Mouse (Mus musculus): ENCODE results near the gene Ap4e1. TPM values are rescaled to one million over a fixed set of nuclear protein-coding genes. Genes with fewer than 3 reads are reported as not detected.

Gene Ap4e1
- 2.9 and 3.4 TPM in 2 replicates for polyA plus RNA-seq (2012)

GRCm38 (mm10) chr2:127008469-127008998 lies at the start of gene Ap4e1:
Gene Ap4e1, plus strand, starts transcription at chr2:127008717.

DNA sequence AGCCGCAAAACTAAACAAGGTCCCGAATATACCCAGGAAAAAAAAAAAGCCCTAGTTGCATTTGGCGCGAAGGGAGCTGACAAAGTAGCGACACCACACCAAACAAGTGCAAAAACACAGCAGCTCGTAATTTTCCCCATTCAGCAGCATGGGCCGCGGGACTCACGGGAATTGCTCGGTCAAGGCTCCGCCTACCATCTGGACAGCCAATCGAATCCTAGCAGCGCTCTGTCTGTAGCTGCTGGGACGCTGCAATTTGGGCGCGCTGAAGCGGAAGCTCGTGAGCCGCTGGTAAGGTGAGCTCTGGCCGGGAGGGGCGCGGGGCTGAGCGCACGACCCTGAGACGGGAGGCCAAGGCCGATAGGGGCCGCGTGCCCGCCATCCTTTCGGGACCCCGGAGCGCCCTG lies 61.9 kb downstream of the Ap4e1 start, which contains the start of gene Blvra:
Gene Blvra, plus strand, starts transcription at position 231 of the 407 bp plus-strand sequence.

Other genes with a start within 250 kb of the Ap4e1 start
- gene Usp50, start 225.2 kb upstream of the Ap4e1 start, polyA plus RNA-seq (2012), result 0.04 and 0.06 TPM in 2 replicates
- 8.8 and 10.8 TPM in 2 replicates for gene Trpm7, start 132.5 kb upstream of the Ap4e1 start, polyA plus RNA-seq (2012)
- 4.4 and 4.8 TPM in 2 replicates for gene Sppl2a, start 75.5 kb upstream of the Ap4e1 start, polyA plus RNA-seq (2012)
- 3.8 and 4.6 TPM in 2 replicates for gene Blvra, start 61.9 kb downstream of the Ap4e1 start, polyA plus RNA-seq (2012)
- 7.2 and 8.2 TPM in 2 replicates for gene Ncaph, start 125.2 kb downstream of the Ap4e1 start, polyA plus RNA-seq (2012)
- 4.7 and 7.2 TPM in 2 replicates for gene Itpripl1, start 134.7 kb downstream of the Ap4e1 start, polyA plus RNA-seq (2012)
- 0.28 and 0.38 TPM in 2 replicates for gene 1810024B03Rik, start 199.6 kb downstream of the Ap4e1 start, polyA plus RNA-seq (2012)
- gene Snrnp200, start 199.7 kb downstream of the Ap4e1 start, polyA plus RNA-seq (2012), result 11.1 and 17.5 TPM in 2 replicates
- gene Ciao1, start 239.1 kb downstream of the Ap4e1 start, polyA plus RNA-seq (2012), result 6.8 and 8.0 TPM in 2 replicates
- gene Tmem127, start 239.2 kb downstream of the Ap4e1 start, polyA plus RNA-seq (2012), result 17.3 and 18.4 TPM in 2 replicates

All from megakaryocyte-erythroid progenitor cell, adult 5 weeks (primary cell).